Mouse (Mus musculus): ENCODE data around the gene Gm3727. TPM values are rescaled to one million over a fixed set of nuclear protein-coding genes. Genes with fewer than 3 reads are reported as not detected.

The Gm3727 gene
- not detected for polyA plus RNA-seq (2014; fragmentation: Illumina TruSeq; extraction: RNeasy Lipid Tissue Mini Kit (QIAGEN cat#74804); ENCODE audit: low read depth, low replicate concordance)

DNA sequence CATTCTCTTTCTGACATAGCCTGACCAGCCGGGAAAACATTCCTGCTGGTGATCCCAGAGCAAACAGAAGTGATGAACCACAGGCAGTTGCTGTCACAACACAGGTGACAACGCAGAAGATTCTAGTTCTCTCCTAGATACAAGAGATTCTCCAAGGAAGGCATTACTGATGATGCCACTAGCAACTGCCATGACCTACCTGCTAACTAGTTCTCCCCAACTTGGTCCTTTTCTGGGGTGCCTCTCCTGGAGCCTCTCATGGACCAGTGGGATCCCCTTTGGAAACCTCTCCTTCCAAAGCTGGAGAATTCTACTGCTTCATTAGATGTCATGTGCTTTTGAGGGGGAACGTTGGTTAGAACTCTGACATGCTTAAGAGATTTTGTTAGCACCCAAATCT is at the start of gene Gm3727:
TSS of gene Gm3727 (minus strand) at position 101 of the 400 bp plus-strand sequence.

Other genes starting within 250 kb of the Gm3727 start
- not detected for gene Gm10406, start 237.3 kb downstream of the Gm3727 start, polyA plus RNA-seq (2014; fragmentation: Illumina TruSeq; extraction: RNeasy Lipid Tissue Mini Kit (QIAGEN cat#74804); ENCODE audit: low read depth, low replicate concordance)
- gene Gm3685, start 219.7 kb downstream of the Gm3727 start, polyA plus RNA-seq (2014; fragmentation: Illumina TruSeq; extraction: RNeasy Lipid Tissue Mini Kit (QIAGEN cat#74804); ENCODE audit: low read depth, low replicate concordance): not detected
- gene Gm3696, start 164.1 kb downstream of the Gm3727 start, polyA plus RNA-seq (2014; fragmentation: Illumina TruSeq; extraction: RNeasy Lipid Tissue Mini Kit (QIAGEN cat#74804); ENCODE audit: low read depth, low replicate concordance): 1.7 TPM
- gene Gm6676, start 139.3 kb downstream of the Gm3727 start, polyA plus RNA-seq (2014; fragmentation: Illumina TruSeq; extraction: RNeasy Lipid Tissue Mini Kit (QIAGEN cat#74804); ENCODE audit: low read depth, low replicate concordance): not detected
- gene Gm3512, start 90.2 kb downstream of the Gm3727 start, polyA plus RNA-seq (2014; fragmentation: Illumina TruSeq; extraction: RNeasy Lipid Tissue Mini Kit (QIAGEN cat#74804); ENCODE audit: low read depth, low replicate concordance): 1.8 TPM
- gene Gm16434, start 70.2 kb downstream of the Gm3727 start, polyA plus RNA-seq (2014; fragmentation: Illumina TruSeq; extraction: RNeasy Lipid Tissue Mini Kit (QIAGEN cat#74804); ENCODE audit: low read depth, low replicate concordance): not detected
- 0.62 TPM for gene Gm3739, start 50.3 kb upstream of the Gm3727 start, polyA plus RNA-seq (2014; fragmentation: Illumina TruSeq; extraction: RNeasy Lipid Tissue Mini Kit (QIAGEN cat#74804); ENCODE audit: low read depth, low replicate concordance)
- gene Gm5797, start 67.7 kb upstream of the Gm3727 start, polyA plus RNA-seq (2014; fragmentation: Illumina TruSeq; extraction: RNeasy Lipid Tissue Mini Kit (QIAGEN cat#74804); ENCODE audit: low read depth, low replicate concordance): not detected
- not detected for gene Gm8374, start 100.4 kb upstream of the Gm3727 start, polyA plus RNA-seq (2014; fragmentation: Illumina TruSeq; extraction: RNeasy Lipid Tissue Mini Kit (QIAGEN cat#74804); ENCODE audit: low read depth, low replicate concordance)
- gene Gm3755, start 186.2 kb upstream of the Gm3727 start, polyA plus RNA-seq (2014; fragmentation: Illumina TruSeq; extraction: RNeasy Lipid Tissue Mini Kit (QIAGEN cat#74804); ENCODE audit: low read depth, low replicate concordance): not detected
- gene Gm3752, start 219.0 kb upstream of the Gm3727 start, polyA plus RNA-seq (2014; fragmentation: Illumina TruSeq; extraction: RNeasy Lipid Tissue Mini Kit (QIAGEN cat#74804); ENCODE audit: low read depth, low replicate concordance): not detected